Mouse (Mus musculus) heart, adult 2 months (tissue): ENCODE measurements around the gene A230072I06Rik.

Experiments
- CTCF ChIP-seq: fragments of 200-600 bp; IDR thresholded peaks from 2 replicates; pipeline ENCODE4 v1.8.1; 2022; ENCODE audit warnings: antibody characterized with exemption, mild to moderate bottlenecking, moderate library complexity
- EP300 ChIP-seq: fragments of 200-500 bp; IDR thresholded peaks from 2 replicates; pipeline ENCODE4 v1.6.1; 2011; ENCODE audit warnings: low read depth, low read length, control low read depth; ENCODE audit not compliant: insufficient read depth
- POLR2A ChIP-seq: fragments of 200-500 bp; IDR thresholded peaks from 2 replicates; pipeline ENCODE4 v1.6.1; 2011; ENCODE audit warnings: mild to moderate bottlenecking, low read depth, low read length, control low read depth; ENCODE audit not compliant: insufficient read depth

DNA sequence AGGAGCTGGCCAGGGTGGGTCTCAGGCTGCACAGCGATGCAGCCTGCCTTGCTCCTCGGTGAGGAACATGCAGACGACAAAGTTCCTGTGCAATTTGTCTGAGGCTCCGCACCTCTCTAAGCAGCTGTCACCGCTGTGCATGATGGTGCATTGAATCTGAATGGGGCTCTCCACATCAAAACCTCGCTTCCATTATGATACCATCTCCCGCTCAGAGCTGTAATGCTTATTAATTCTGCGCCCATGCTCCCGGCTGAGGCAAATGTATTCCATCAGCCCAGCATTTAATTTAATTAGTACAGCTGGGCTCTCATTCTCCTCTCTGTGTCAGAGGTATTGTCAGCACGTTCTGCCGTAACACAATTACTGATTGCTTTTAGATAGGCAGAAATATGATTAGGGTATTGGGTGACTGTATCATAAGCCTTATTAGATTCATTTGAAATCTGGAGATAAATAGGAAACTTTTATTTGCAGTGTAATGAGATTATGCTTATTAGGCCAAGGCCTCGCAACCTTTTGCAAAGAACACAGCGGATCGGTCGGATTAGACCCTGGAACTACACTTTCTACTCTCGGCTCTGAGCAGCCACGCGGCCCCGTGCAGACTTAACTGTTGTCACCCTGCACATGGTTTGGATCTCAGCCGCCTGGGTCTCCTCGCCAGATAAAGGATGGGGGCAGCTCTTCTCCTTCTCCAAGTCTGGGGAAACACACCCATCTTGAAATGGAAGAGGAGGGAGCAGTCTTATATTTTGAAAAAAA, 49.3 kb downstream of the A230072I06Rik start:
- TF ChIP-seq CTCF = no peak
- TF ChIP-seq POLR2A = no peak
- TF ChIP-seq EP300 = no peak
